Mouse (Mus musculus): Measurements from ENCODE around the gene Ndufs1.
"Not testable (repeated sequence)": the region's sequence is repeated elsewhere in the genome, so short reads cannot be mapped to it uniquely, and the experiment has no call there.

Gene Ndufs1

GRCm38 (mm10) chr1:63182636-63183270, 6.1 kb upstream of the Ndufs1 start:
- peak; percentile 25 for DNase-seq (ENCODE audit: low spot score)

- no peak for DNase-seq (ENCODE audit: low spot score)
Measured at GRCm38 (mm10) chr1:63182212-63182611, 5.6 kb upstream of the Ndufs1 start.

- DNase-seq (ENCODE audit: low spot score) = no peak
Measured at GRCm38 (mm10) chr1:63181480-63181879, 4.8 kb upstream of the Ndufs1 start.

- peak; percentile 91 for DNase-seq (ENCODE audit: low spot score)
Measured at GRCm38 (mm10) chr1:63181019-63181418, 4.4 kb upstream of the Ndufs1 start.

GRCm38 (mm10) chr1:63180575-63180974, 3.9 kb upstream of the Ndufs1 start:
- DNase-seq (ENCODE audit: low spot score) = not testable (repeated sequence)

- no peak for DNase-seq (ENCODE audit: low spot score)
Measured at GRCm38 (mm10) chr1:63180122-63180521, 3.5 kb upstream of the Ndufs1 start.

GRCm38 (mm10) chr1:63178308-63178707, 1.7 kb upstream of the Ndufs1 start:
- DNase-seq (ENCODE audit: low spot score) = no peak

GRCm38 (mm10) chr1:63176259-63176603, 402 bp downstream of the Ndufs1 start:
- no peak for DNase-seq (ENCODE audit: low spot score)

- no peak for DNase-seq (ENCODE audit: low spot score)
Measured at GRCm38 (mm10) chr1:63175853-63176252, 780 bp downstream of the Ndufs1 start.

GRCm38 (mm10) chr1:63168638-63169037, 8.0 kb downstream of the Ndufs1 start:
- no peak for DNase-seq (ENCODE audit: low spot score)

GRCm38 (mm10) chr1:63140231-63140630, 36.4 kb downstream of the Ndufs1 start:
- no peak for DNase-seq (ENCODE audit: low spot score)

GRCm38 (mm10) chr1:63138586-63138985, 38.0 kb downstream of the Ndufs1 start:
- not testable (repeated sequence) for DNase-seq (ENCODE audit: low spot score)

- DNase-seq (ENCODE audit: low spot score) = no peak
Measured at GRCm38 (mm10) chr1:63137971-63138370, 38.7 kb downstream of the Ndufs1 start.

- DNase-seq (ENCODE audit: low spot score) = no peak
Measured at GRCm38 (mm10) chr1:63134530-63134929, 42.1 kb downstream of the Ndufs1 start.

- no peak for DNase-seq (ENCODE audit: low spot score)
Measured at GRCm38 (mm10) chr1:63131766-63132165, 44.9 kb downstream of the Ndufs1 start.

- DNase-seq (ENCODE audit: low spot score) = no peak
Measured at GRCm38 (mm10) chr1:63130883-63131282, 45.8 kb downstream of the Ndufs1 start.

GRCm38 (mm10) chr1:63129857-63130690, 46.6 kb downstream of the Ndufs1 start:
- peak; percentile 32 for DNase-seq (ENCODE audit: low spot score)

GRCm38 (mm10) chr1:63129273-63129672, 47.4 kb downstream of the Ndufs1 start:
- no peak for DNase-seq (ENCODE audit: low spot score)

GRCm38 (mm10) chr1:63126206-63126605, 50.4 kb downstream of the Ndufs1 start:
- no peak for DNase-seq (ENCODE audit: low spot score)

- DNase-seq (ENCODE audit: low spot score) = no peak
Measured at GRCm38 (mm10) chr1:63123823-63124450, 52.7 kb downstream of the Ndufs1 start.

- no peak for DNase-seq (ENCODE audit: low spot score)
Measured at GRCm38 (mm10) chr1:63122005-63122404, 54.6 kb downstream of the Ndufs1 start.

- DNase-seq (ENCODE audit: low spot score) = no peak
Measured at GRCm38 (mm10) chr1:63120382-63120781, 56.3 kb downstream of the Ndufs1 start.

- no peak for DNase-seq (ENCODE audit: low spot score)
Measured at GRCm38 (mm10) chr1:63119675-63120074, 57.0 kb downstream of the Ndufs1 start.

All from T-cell, adult 2 months (primary cell).